In the genomic region with DNA sequence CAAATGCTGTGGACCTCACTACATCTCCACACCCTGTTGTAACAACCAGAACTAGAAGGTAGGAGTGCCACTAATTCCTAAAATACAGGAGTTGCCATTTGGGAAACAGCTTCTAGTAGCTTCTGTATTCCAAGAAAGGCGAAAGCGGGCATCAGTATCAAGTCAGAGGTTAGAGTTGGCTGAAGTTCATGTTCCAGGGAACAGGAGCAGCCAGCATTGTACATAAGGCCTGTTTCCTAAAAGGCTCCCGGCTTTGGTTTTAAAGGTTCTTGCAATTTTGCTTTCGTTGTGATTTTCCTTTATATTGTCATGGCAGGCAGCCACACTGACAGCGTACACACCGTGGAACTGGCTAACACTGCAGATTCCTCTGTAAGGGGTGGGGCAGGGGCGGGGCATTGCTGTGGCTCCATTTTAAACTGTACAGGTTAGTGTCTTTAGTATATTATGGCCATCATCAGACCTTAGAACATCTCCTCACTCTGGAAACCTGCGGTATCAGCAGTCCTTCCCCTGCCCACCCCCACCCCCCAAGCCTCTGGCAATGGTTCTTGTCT, we compare ENCODE assay signal across 24 mouse cellular contexts.
A peak's percentile ranks its signal among the peaks of the same experiment; 100 is the strongest.
DNase-seq lines count a peak whose midpoint lies in the region; ATAC-seq and TF ChIP-seq lines count a peak whose summit lies in the region.
"Had no signal": no experiment of that assay in that cellular context is flagged by ENCODE, and none has a peak within 500 bp of the region (broad histone marks: within the 10 kb centered on the region; RNA-seq: fewer than 3 reads in every experiment).

No protein-coding gene starts in this region.

- no peak for ATAC-seq in limb, embryonic 14.5 days (ENCODE audit: low FRiP score, low read depth)
- ATAC-seq: CD4-positive, CD25-positive, alpha-beta regulatory T cell, adult 4 months; hindbrain, postnatal 0 days; midbrain, embryonic 13.5 days had no signal

- no peak overlapping the region for H3K4me3 ChIP-seq in limb, embryonic 14.5 days (replicated peaks; ENCODE audit: low read length)
- H3K4me3 ChIP-seq in limb, embryonic 10.5 days, result no peak overlapping the region
- H3K4me3 ChIP-seq: embryonic facial prominence, embryonic 10.5 days; forebrain, embryonic 12.5 days; gastrocnemius, adult 2 months; liver, embryonic 15.5 days; lung, embryonic 15.5 days; midbrain, embryonic 13.5 days; myocyte; neural tube, embryonic 13.5 days had no signal

- H3K36me3 ChIP-seq in limb, embryonic 14.5 days (ENCODE audit: control insufficient read depth, insufficient read depth, low read length), result no peaks in the 10 kb centered on the region
- no peaks in the 10 kb centered on the region for H3K36me3 ChIP-seq in limb, embryonic 10.5 days
- H3K36me3 ChIP-seq: embryonic facial prominence, embryonic 10.5 days; forebrain, embryonic 12.5 days; liver, embryonic 15.5 days; lung, embryonic 15.5 days; midbrain, embryonic 13.5 days; neural tube, embryonic 13.5 days had no signal

- 73% methylated on average over 8 of the region's 8 CpGs for WGBS in limb, embryonic 14.5 days
- 86% methylated on average over 8 of the region's 8 CpGs for WGBS in limb, embryonic 10.5 days

- H3K4me1 ChIP-seq in limb, embryonic 14.5 days (ENCODE audit: control insufficient read depth, insufficient read depth, low read length), result no peaks in the 10 kb centered on the region
- H3K4me1 ChIP-seq in limb, embryonic 10.5 days, result peaks cover 22% of the 10 kb centered on the region

- no peak for TF ChIP-seq POLR2A in limb, embryonic 14.5 days (IDR thresholded peaks at IDR 0.05; ENCODE audit: borderline replicate concordance, extremely low read depth, insufficient read depth, insufficient read length)

- no peaks in the 10 kb centered on the region for H3K9me3 ChIP-seq in limb, embryonic 14.5 days (ENCODE audit: control insufficient read depth, low read length)
- H3K9me3 ChIP-seq in limb, embryonic 10.5 days (replicated peaks), result no peaks in the 10 kb centered on the region
- H3K9me3 ChIP-seq: embryonic facial prominence, embryonic 10.5 days; forebrain, embryonic 12.5 days; liver, embryonic 15.5 days; lung, embryonic 15.5 days; midbrain, embryonic 13.5 days; neural tube, embryonic 13.5 days had no signal

- no peaks in the 10 kb centered on the region for H3K27me3 ChIP-seq in limb, embryonic 14.5 days (ENCODE audit: control insufficient read depth, insufficient read depth, low read length)
- H3K27me3 ChIP-seq in limb, embryonic 10.5 days (ENCODE audit: low read depth, poor library complexity, severe bottlenecking), result no peaks in the 10 kb centered on the region
- H3K27me3 ChIP-seq: forebrain, embryonic 12.5 days; liver, embryonic 15.5 days; lung, embryonic 15.5 days; midbrain, embryonic 13.5 days; neural tube, embryonic 13.5 days had no signal

- H3K4me2 ChIP-seq in limb, embryonic 14.5 days (replicated peaks; ENCODE audit: low read depth, low read length, severe bottlenecking), result no peak overlapping the region
- H3K4me2 ChIP-seq: forebrain, embryonic 12.5 days; heart, embryonic 11.5 days; liver, embryonic 15.5 days; lung, embryonic 15.5 days; midbrain, embryonic 13.5 days; neural tube, embryonic 13.5 days had no signal

- no peak overlapping the region for H3K27ac ChIP-seq in limb, embryonic 14.5 days (replicated peaks; ENCODE audit: low read depth, low read length)
- H3K27ac ChIP-seq in limb, embryonic 10.5 days, result no peak overlapping the region
- H3K27ac ChIP-seq: embryonic facial prominence, embryonic 10.5 days; forebrain, embryonic 12.5 days; gastrocnemius, adult 2 months; hindbrain, postnatal 0 days; liver, embryonic 15.5 days; lung, embryonic 15.5 days; midbrain, embryonic 13.5 days; neural tube, embryonic 13.5 days had no signal

- H3K9ac ChIP-seq in limb, embryonic 14.5 days (ENCODE audit: low read depth, low read length, severe bottlenecking), result no peak overlapping the region
- H3K9ac ChIP-seq: forebrain, embryonic 12.5 days; liver, embryonic 15.5 days; lung, embryonic 15.5 days; midbrain, embryonic 13.5 days; neural tube, embryonic 13.5 days had no signal

- intact Hi-C loops in heart, postnatal 10 days (cut with DNase I), result no loop called here
- intact Hi-C loops in heart, postnatal 14 days (cut with DNase I), result no loop called here
- intact Hi-C loops in gastrocnemius, postnatal 36 days (cut with DNase I), result no loop called here

- DNase-seq in heart, postnatal 10 days, result peak; percentile 3 to 4
- no peak for DNase-seq in heart, postnatal 14 days
- peak; percentile 23 for DNase-seq in limb, embryonic 14.5 days (ENCODE audit: low spot score)
- no peak for DNase-seq in limb, embryonic 10.5 days (ENCODE audit: low spot score)
- peak; percentile 16 for DNase-seq in fat pad, adult 2 months (ENCODE audit: extremely low read depth, low read depth, low spot score)
- peak; percentile 39 for DNase-seq in kidney, postnatal 14 days
- no peak for DNase-seq in gastrocnemius, postnatal 36 days
- no peak for DNase-seq in cerebellum, postnatal 10 days
- DNase-seq: adrenal gland, postnatal 25 days; cerebellum, adult 9-10 months; gastrocnemius, adult 2 months; layer of hippocampus, adult 9-11 months; liver; thymus, postnatal 25 days had no signal

Comparison
In these comparisons a context has a peak if more than half of its experiments do, and no peak if none do; other contexts are left out.
1. DNase-seq: peak in heart, postnatal 10 days (2 of 2), limb, embryonic 14.5 days (single experiment), fat pad, adult 2 months (single experiment) and kidney, postnatal 14 days (single experiment); none in heart, postnatal 14 days (0 of 2), limb, embryonic 10.5 days (single experiment), gastrocnemius, postnatal 36 days (0 of 2) and cerebellum, postnatal 10 days (0 of 2).